Mouse (Mus musculus): ENCODE results near the gene Frmd4a.

Frmd4a gene

GRCm38 (mm10) chr2:4619893-4620593, 602.5 kb downstream of the Frmd4a start:
- DNase-seq (ENCODE audit: low spot score) = no peak

GRCm38 (mm10) chr2:4620640-4621401, 603.3 kb downstream of the Frmd4a start:
- DNase-seq (ENCODE audit: low spot score) = no peak

GRCm38 (mm10) chr2:4621471-4621985, 604.0 kb downstream of the Frmd4a start:
- DNase-seq (ENCODE audit: low spot score) = no peak

GRCm38 (mm10) chr2:4626911-4627310, 609.4 kb downstream of the Frmd4a start:
- no peak for DNase-seq (ENCODE audit: low spot score)

GRCm38 (mm10) chr2:4628920-4629319, 611.4 kb downstream of the Frmd4a start:
- DNase-seq (ENCODE audit: low spot score) = no peak

GRCm38 (mm10) chr2:4629470-4629869, 612.0 kb downstream of the Frmd4a start:
- no peak for DNase-seq (ENCODE audit: low spot score)

- DNase-seq (ENCODE audit: low spot score) = no peak
These were observed 612.8 kb downstream of the Frmd4a start for GRCm38 (mm10) chr2:4630197-4630835.

GRCm38 (mm10) chr2:4635804-4636203, 618.3 kb downstream of the Frmd4a start:
- no peak for DNase-seq (ENCODE audit: low spot score)

GRCm38 (mm10) chr2:4636656-4637055, 619.1 kb downstream of the Frmd4a start:
- no peak for DNase-seq (ENCODE audit: low spot score)

GRCm38 (mm10) chr2:4638189-4638588, 620.7 kb downstream of the Frmd4a start:
- no peak for DNase-seq (ENCODE audit: low spot score)

GRCm38 (mm10) chr2:4645066-4645465, 627.5 kb downstream of the Frmd4a start:
- DNase-seq (ENCODE audit: low spot score) = no peak

- no peak for DNase-seq (ENCODE audit: low spot score)
These were observed 630.6 kb downstream of the Frmd4a start for GRCm38 (mm10) chr2:4648094-4648493.

- DNase-seq (ENCODE audit: low spot score) = no peak
These were observed 632.1 kb downstream of the Frmd4a start for GRCm38 (mm10) chr2:4649646-4650045.

- DNase-seq (ENCODE audit: low spot score) = peak; percentile 88
These were observed 634.2 kb downstream of the Frmd4a start, which contains the start of gene Prpf18 for GRCm38 (mm10) chr2:4651500-4652285. Prpf18 (minus strand) TSS chr2:4652113.

- DNase-seq (ENCODE audit: low spot score) = no peak
These were observed 643.2 kb downstream of the Frmd4a start for GRCm38 (mm10) chr2:4660677-4661076.

Measured in testis, postnatal 14 days (tissue).